Mouse (Mus musculus): Measurements from ENCODE around the gene Ang2. TPM values are rescaled to one million over a fixed set of nuclear protein-coding genes. Genes with fewer than 3 reads are reported as not detected.
"Not testable (repeated sequence)": the region's sequence is repeated elsewhere in the genome, so short reads cannot be mapped to it uniquely, and the experiment has no call there.

Ang2 gene
- total and polyA plus RNA-seq, 3 experiments = not detected

DNA sequence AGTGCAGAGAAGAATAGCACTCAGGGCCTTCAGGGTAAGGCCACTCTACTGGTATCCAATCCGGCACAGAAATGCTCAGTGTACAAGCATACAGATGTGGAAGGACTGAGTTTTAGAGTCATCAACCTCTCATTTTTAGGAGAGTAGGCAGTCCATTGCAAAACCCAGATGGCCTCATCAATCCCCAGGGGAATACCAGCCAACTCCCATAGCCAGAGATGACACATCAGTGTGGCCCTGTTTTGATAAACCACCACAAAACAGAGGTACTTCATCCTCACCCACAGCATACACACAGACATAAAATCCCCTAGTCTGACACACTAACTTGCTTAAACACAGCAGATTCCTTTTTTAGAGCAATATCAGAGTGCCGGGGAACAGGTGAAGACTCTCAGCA lies 1.5 kb upstream of the Ang2 start:
- no peaks in the 10 kb centered on the region for H3K27me3 ChIP-seq (ENCODE audit: insufficient read depth, low read length)
- ATAC-seq (ENCODE audit: extremely low read depth, insufficient number of reproducible peaks, low FRiP score, poor library complexity, severe bottlenecking) (no peak), DNase-seq (ENCODE audit: low spot score) (no peak)
- no peak overlapping the region for H3K4me3 ChIP-seq (ENCODE audit: low read depth, low read length)
- no peaks in the 10 kb centered on the region for H3K9me3 ChIP-seq (replicated peaks)
- H3K36me3 ChIP-seq (replicated peaks) = no peaks in the 10 kb centered on the region
- TF ChIP-seq GATA1 (IDR thresholded peaks at IDR 0.05; ENCODE audit: borderline replicate concordance, low read length) (no peak), GATA2 (IDR thresholded peaks at IDR 0.05; ENCODE audit: borderline replicate concordance, low read depth, low read length) (no peak), POLR2AphosphoS5 (IDR thresholded peaks at IDR 0.05; ENCODE audit: insufficient replicate concordance, low read depth, low read length) (no peak), TAL1 (conservative IDR thresholded peaks at IDR 0.05; ENCODE audit: low read depth, low read length) (no peak), CTCF (IDR thresholded peaks at IDR 0.05; ENCODE audit: low read depth, low read length) (no peak)
- no peaks in the 10 kb centered on the region for H3K4me1 ChIP-seq (ENCODE audit: insufficient read depth, low read depth, low read length)

DNA sequence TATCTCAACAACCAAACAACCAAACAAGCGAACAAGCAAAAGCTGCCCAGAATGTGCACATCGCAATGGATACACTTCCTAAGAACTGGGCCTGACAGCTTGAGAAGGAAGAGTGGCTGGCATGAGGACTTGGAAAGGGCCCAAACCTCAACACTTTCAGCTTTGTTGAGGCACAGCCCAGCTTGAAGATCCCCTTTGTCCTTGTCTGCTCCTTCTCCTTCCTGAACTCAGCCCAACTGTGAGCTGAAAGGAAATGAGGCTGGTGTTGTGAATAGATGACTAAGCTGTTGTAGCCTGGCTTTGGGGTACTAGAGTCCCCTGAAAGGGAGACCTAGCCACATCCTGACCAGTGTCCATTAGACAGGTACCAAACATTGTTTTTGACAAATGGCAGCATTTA lies 1.1 kb upstream of the Ang2 start:
- DNase-seq (ENCODE audit: low spot score) = no peak
- Histone ChIP-seq H3K4me3 (ENCODE audit: low read depth, low read length) (no peak overlapping the region), H3K36me3 (replicated peaks) (no peaks in the 10 kb centered on the region), H3K4me1 (ENCODE audit: insufficient read depth, low read depth, low read length) (no peaks in the 10 kb centered on the region), H3K9me3 (replicated peaks) (no peaks in the 10 kb centered on the region), H3K27me3 (ENCODE audit: insufficient read depth, low read length) (no peaks in the 10 kb centered on the region)
- TF ChIP-seq CTCF (IDR thresholded peaks at IDR 0.05; ENCODE audit: low read depth, low read length) = no peak
- no peak for TF ChIP-seq GATA2 (IDR thresholded peaks at IDR 0.05; ENCODE audit: borderline replicate concordance, low read depth, low read length)
- no peak for TF ChIP-seq GATA1 (IDR thresholded peaks at IDR 0.05; ENCODE audit: borderline replicate concordance, low read length)
- no peak for TF ChIP-seq TAL1 (conservative IDR thresholded peaks at IDR 0.05; ENCODE audit: low read depth, low read length)
- TF ChIP-seq POLR2AphosphoS5 (IDR thresholded peaks at IDR 0.05; ENCODE audit: insufficient replicate concordance, low read depth, low read length) = no peak
- no peak for ATAC-seq (ENCODE audit: extremely low read depth, insufficient number of reproducible peaks, low FRiP score, poor library complexity, severe bottlenecking)

DNA sequence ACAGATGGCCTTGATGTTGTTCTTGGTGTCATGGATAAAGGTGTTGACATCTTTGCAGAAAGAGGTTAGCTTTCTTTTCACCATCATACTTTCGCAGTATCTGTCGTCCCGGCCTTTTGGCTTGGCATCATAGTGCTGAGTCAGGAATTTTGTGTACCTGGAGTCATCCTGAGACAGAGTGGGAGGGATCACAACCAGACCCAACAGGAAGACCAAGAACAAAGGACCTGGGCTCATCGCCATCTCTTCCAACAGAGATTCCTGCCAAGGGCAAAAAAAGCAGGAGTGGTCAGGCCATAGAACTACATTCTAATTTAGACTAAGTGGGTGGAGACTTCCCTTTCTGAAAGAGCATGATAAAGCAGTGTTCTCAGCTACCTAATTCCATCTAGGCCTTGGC lies 3.3 kb downstream of the Ang2 start:
- TF ChIP-seq TAL1 (conservative IDR thresholded peaks at IDR 0.05; ENCODE audit: low read depth, low read length) (no peak), GATA1 (IDR thresholded peaks at IDR 0.05; ENCODE audit: borderline replicate concordance, low read length) (no peak)
- Histone ChIP-seq H3K4me1 (ENCODE audit: insufficient read depth, low read depth, low read length) (no peaks in the 10 kb centered on the region), H3K27me3 (ENCODE audit: insufficient read depth, low read length) (no peaks in the 10 kb centered on the region), H3K4me3 (ENCODE audit: low read depth, low read length) (no peak overlapping the region), H3K9me3 (replicated peaks) (no peaks in the 10 kb centered on the region), H3K36me3 (replicated peaks) (no peaks in the 10 kb centered on the region)
- ATAC-seq (ENCODE audit: extremely low read depth, insufficient number of reproducible peaks, low FRiP score, poor library complexity, severe bottlenecking) (no peak), DNase-seq (ENCODE audit: low spot score) (no peak)

DNA sequence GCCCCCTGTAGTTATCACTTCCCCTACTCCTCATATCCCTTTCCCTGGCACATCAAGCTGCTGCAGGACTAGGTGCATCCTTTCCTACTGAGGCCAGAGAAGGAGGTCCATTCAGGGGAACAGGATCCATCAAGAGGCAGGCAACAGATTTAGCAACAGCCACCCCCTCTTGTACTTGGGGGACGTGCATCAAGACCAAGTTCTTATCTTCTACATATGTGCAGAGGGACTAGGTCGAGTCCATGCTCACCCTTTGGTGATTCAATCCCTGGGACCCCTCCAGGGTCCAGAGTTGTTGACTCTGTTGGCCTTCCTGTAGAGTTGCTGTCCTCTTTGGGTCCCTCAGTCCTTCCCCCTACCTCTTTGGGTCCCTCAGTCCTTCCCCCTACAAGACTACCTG lies 17.9 kb downstream of the Ang2 start:
- not testable (repeated sequence) for ATAC-seq (ENCODE audit: extremely low read depth, insufficient number of reproducible peaks, low FRiP score, poor library complexity, severe bottlenecking); H3K9me3 ChIP-seq (replicated peaks); H3K36me3 ChIP-seq (replicated peaks); H3K4me1 ChIP-seq (ENCODE audit: insufficient read depth, low read depth, low read length); DNase-seq (ENCODE audit: low spot score); H3K4me3 ChIP-seq (ENCODE audit: low read depth, low read length); H3K27me3 ChIP-seq (ENCODE audit: insufficient read depth, low read length)

DNA sequence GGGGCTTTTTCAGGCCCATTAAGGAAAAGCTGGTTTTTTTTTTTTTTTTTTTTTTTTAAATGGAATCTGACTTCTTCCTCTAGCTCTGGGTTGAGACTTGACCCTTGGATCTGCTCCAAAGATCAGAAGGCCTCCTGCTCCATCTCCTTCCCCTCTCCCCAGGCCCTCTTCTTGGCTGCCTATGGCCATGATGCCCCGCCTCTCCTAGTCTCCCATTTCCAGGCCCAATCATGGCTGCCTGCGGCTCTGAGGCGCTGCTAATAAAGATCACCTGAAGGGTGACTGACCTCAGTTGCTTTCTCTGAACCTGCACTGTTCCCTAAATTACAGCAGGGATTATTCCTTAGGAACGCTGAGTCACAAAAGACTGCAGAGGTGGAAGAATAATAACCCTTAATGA lies 25.1 kb downstream of the Ang2 start:
- no peak for DNase-seq (ENCODE audit: low spot score)
- Histone ChIP-seq H3K27me3 (ENCODE audit: insufficient read depth, low read length) (0 out of 2 replicates have a peak, but pooled peaks cover 3% of the 10 kb centered on the region), H3K36me3 (replicated peaks) (no peaks in the 10 kb centered on the region), H3K9me3 (replicated peaks) (no peaks in the 10 kb centered on the region), H3K4me3 (ENCODE audit: low read depth, low read length) (no peak overlapping the region), H3K4me1 (ENCODE audit: insufficient read depth, low read depth, low read length) (no peaks in the 10 kb centered on the region)
- ATAC-seq (ENCODE audit: extremely low read depth, insufficient number of reproducible peaks, low FRiP score, poor library complexity, severe bottlenecking) = no peak
- TF ChIP-seq GATA2 (IDR thresholded peaks at IDR 0.05; ENCODE audit: borderline replicate concordance, low read depth, low read length) (no peak), TAL1 (conservative IDR thresholded peaks at IDR 0.05; ENCODE audit: low read depth, low read length) (no peak), GATA1 (IDR thresholded peaks at IDR 0.05; ENCODE audit: borderline replicate concordance, low read length) (no peak), POLR2AphosphoS5 (IDR thresholded peaks at IDR 0.05; ENCODE audit: insufficient replicate concordance, low read depth, low read length) (no peak), CTCF (IDR thresholded peaks at IDR 0.05; ENCODE audit: low read depth, low read length) (no peak)

DNA sequence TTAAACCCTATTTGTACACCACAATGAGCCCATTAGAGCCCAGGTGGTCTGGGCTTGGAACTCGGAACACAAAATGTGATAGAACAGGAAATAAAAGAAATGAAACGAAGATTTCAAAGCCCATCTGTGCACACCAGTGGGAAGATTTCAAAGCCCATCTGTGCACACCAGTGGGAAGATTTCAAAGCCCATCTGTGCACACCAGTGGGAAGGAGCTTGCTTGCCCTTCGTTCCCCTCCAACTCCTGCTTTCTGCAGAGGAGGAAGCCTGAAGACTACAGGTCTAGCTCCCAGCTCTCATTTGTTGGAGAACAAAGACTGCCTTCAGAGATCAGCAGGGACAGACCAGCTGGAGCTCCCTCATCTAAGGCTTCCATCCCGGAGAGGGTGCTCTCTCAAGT lies 26.0 kb downstream of the Ang2 start:
- H3K27me3 ChIP-seq (ENCODE audit: insufficient read depth, low read length); H3K4me1 ChIP-seq (ENCODE audit: insufficient read depth, low read depth, low read length); H3K4me3 ChIP-seq (ENCODE audit: low read depth, low read length); H3K9me3 ChIP-seq (replicated peaks); H3K36me3 ChIP-seq (replicated peaks); ATAC-seq (ENCODE audit: extremely low read depth, insufficient number of reproducible peaks, low FRiP score, poor library complexity, severe bottlenecking); DNase-seq (ENCODE audit: low spot score): not testable (repeated sequence)

DNA sequence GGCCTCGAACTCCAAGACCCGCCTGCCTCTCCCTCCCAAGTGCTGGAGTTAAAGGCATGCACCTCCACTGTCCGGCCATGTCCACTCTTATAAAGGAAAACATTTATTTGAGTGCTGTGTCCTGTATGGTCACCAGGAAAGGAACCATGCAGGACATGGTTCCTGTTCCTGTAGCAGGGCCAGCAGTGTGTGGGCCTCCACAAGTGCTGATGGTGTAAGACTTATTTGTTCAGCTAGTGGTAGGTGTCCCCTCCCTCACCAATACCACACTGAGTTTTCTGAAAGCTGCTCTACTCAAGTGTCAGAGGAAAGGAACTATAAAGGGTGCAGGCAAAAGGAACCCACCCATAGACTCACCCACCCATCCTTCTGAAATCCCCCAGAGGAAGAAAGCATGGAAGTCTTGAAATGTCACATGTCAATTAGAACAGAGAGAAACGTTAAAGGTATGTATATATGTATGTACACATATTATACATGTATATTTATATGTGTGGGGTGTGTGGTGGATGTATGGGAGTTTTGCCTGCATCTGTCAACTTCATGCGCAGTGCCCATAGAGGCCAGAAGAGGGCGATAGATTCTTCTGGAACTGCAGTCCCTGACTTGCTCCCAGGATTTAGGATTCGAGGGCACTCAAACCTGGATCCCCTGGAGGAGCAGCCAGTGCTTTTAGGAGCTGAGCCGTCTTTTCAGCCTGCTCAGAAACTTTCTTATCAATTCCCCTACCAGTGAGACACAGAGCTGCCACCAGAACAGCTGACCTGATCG lies 26.7 kb downstream of the Ang2 start:
- TF ChIP-seq CTCF (IDR thresholded peaks at IDR 0.05; ENCODE audit: low read depth, low read length) = peak; percentile 26; the same call in 1 of the 2 replicates

More for the DNA sequence above, 26.7 kb downstream of the Ang2 start:
- H3K4me1 ChIP-seq (ENCODE audit: insufficient read depth, low read depth, low read length); H3K9me3 ChIP-seq (replicated peaks); H3K4me3 ChIP-seq (ENCODE audit: low read depth, low read length); ATAC-seq (ENCODE audit: extremely low read depth, insufficient number of reproducible peaks, low FRiP score, poor library complexity, severe bottlenecking); H3K27me3 ChIP-seq (ENCODE audit: insufficient read depth, low read length); H3K36me3 ChIP-seq (replicated peaks); DNase-seq (ENCODE audit: low spot score): not testable (repeated sequence)

All from G1E (cell line).